Mouse (Mus musculus): ENCODE measurements around the gene Ddx6.
A peak's percentile ranks its signal among the peaks of the same experiment; 100 is the strongest.
"Not testable (repeated sequence)": the region's sequence is repeated elsewhere in the genome, so short reads cannot be mapped to it uniquely, and the experiment has no call there.

Gene Ddx6

DNA sequence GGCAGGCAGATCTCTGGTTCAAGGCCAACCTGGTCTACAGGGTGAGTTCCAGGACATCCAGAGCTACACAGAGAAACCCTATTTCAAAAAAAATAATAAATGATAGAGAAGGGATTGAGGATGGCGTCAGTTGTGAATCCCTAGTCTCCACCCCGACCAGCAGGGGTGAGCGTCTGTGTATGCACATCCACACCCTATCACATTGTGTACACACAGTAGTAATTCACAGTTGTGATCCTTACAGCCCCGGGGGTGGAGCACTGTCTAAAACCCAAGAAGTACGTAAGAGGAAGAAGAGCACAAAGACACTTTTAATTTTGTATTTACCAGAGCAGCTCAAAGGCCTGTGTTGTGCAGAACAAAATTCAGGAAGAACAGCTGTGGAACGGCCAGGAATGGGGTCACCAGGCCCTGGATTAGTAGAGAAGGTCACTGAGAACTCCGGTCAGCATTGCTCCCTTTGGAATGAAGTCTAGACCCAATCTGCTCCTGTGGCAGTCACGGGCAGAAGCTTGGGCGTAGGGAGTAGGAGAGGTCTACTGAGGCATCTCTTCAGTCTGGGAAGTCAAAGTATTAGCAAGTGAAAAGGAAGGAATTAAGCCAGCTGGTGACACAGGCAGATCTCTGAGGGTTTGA lies 9.7 kb upstream of the Ddx6 start:
- DNase-seq, result no peak

DNA sequence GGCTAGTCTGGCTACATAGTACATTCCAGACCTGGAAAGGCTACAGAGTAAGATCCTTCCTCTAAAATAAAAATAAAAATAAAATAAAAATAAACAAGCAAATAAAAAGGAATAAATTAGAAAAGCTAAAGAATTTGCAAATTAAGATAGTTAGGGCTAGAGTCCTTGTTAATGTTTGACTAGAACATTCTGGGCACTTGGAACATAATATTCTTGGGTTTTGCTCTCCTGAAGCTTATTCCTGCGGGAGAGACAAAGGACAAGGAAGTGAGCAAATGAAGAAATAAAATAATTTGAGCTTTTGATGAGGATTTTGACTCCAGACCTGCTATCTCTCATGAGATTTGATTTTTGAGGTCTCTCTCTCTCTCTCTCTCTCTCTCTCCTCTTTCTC lies 9.2 kb upstream of the Ddx6 start:
- DNase-seq, result no peak

DNA sequence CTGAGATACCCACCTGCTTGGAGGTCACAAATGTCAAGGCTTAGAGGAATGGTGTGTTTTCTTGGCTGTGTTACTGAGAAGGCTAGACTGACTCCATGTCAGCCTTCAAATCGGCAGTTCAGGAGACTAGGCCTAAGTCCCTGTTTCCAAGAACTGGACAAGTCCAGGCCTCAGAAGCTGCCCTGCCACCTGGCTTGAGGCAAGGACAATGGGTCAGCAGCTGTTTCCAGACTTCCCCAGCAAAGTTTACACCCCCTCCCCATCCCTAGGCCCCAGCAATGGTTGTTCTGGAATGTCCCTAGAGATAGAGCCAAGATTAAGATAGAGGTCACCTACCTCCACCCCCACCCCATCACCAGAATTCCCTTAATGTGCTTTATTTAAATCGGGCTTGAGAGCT lies 7.0 kb upstream of the Ddx6 start:
- DNase-seq, result no peak

DNA sequence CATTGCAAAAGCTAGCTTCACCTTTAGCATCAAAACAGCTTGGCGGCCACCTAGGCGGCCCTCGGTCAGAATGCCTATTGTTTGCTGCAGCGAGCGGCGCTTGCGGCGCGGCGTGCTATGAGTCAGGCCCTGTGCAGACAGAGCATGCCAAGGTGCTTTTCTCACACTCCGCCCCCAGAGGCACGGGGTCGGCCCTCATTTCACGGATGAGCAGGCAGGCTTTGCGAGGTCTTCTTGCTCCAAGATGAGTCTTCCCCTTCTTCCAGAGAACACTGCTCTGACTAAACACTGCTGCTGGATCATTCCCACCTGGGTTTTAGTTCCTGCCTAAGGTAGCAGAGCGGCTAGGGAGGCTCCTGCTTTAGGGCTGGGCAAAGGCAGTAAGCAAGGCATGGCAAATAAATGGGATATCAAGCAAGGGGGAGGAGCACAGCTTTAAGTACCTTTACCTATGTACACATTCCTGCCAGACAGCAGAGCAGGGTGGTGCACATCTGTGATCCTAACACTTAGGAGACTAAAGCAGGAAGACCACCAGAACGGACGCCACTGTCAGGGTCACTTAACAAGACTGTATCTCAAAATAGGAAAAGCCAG lies 5.7 kb upstream of the Ddx6 start:
- no peak for DNase-seq

DNA sequence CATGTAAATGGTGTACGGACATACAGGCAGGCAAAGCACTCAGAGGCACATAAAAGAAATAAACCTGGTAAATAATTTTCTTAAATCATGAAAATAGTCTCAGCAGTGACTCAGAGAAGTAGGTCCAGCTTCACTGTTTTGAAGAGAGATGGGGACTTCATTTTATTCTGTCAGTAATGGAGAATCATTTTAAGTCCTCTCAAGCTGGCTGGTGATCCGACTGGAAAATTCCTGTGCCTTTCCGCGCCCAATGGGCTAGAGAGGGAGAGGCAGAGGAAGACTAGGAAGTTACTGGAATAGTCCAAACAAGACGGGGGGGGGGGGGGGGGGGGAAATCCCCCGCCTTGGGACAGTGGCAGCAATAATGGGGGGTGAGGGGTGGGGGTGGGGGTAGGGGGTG lies 5.1 kb upstream of the Ddx6 start:
- no peak for DNase-seq

DNA sequence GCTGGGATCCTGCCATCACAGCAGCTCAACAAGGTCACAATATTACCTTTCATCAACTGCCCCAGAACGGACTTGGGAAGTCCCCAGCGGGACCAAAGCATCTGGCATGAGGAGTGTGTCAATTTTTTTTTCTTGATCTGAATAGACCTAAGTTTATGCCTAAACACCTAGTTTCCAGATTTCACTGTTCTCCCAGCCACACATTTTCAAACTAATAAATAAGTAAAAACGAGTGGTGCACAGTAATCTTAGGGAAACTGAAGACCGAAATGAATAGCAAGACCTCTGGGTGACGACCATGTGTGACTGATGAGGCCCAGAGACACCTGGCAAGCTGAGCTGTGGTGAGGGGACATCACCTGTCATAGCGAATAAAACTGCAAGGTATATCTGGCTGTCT lies 3.9 kb upstream of the Ddx6 start:
- DNase-seq, result no peak

DNA sequence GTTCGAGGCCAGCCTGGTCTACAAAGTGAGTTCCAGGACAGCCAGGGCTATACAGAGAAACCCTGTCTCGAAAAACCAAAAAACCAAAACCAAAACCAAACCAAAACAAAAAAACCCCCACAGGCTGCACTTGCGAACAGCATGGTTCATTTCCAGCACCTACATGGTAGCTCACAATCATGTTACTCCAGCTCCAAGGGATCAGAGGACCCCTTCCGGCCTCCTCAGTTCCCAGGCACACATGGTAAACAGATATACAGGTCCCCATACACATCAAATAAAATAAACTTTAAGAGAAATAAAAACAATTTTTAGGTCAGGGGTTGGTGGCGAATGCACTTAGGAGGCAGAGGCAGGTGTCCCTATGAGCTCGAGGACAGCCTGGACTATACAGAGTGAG lies 1.9 kb upstream of the Ddx6 start:
- no peak for DNase-seq

DNA sequence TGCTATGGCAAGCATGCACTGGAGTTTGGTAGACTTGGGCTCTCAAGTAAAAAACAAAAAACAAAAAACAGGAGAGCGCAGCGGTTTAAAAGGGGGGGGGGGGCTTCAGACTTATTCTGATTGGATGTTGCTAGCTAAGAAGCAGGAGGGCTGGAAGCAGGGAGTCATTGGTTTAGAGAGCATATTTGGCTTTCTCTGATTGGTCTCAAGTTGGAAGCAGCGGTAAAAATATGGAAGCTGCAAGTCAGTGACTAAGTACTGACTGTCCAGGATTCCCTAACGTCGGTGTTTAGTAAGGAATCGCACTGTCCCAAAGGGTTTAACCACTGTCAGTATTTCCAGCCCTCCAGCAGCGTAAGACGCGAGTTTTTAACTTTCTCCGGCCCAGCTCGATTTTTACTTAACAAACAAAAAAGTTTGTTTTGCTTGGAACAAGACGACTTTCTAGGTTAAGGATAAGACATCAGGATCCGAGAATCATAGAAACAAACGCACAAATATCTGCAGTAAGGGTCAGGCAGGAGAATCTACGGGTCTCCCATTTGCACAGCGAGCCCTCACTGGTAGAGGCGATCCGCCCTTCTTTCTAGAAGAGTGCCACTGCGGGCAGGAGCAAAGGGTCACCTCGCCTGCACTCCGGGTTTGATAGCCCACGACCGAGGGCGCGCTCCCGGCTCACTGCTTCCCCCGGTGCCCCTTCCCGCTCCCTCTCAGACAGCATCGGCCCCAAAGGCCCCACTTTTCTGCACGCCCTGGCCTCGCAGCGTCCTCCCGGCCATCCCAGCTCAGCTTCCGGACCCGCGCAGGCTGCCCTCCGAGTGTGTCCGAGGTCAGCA lies 1.0 kb upstream of the Ddx6 start:
- peak; percentile 38 to 54 for DNase-seq

DNA sequence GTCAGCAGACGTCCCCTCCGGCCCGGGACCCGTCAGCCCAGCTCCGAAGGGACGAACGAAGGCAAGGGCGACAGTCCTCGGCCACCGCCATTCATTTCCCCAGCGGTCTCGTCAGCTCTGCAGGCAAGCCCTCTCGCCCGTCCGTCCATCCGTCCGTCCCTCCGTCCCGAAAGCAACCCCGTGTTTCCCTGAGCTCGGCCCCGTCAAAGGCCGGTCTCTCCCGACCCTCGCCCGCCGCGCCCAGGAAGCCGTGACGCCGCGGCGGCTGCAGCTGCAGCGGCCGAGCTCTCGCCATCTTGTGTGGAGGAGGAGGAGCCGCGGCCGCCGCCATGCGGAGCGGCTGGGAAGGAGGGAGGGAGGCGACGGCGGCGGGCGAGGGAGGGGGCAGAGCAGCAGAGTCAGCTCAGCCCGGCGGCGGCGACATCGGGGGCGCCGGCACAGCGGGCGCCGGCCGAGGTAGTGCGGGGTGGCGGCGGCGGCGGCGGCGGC lies 358 bp upstream of the Ddx6 start:
- DNase-seq, result peak; percentile 72 to 73

DNA sequence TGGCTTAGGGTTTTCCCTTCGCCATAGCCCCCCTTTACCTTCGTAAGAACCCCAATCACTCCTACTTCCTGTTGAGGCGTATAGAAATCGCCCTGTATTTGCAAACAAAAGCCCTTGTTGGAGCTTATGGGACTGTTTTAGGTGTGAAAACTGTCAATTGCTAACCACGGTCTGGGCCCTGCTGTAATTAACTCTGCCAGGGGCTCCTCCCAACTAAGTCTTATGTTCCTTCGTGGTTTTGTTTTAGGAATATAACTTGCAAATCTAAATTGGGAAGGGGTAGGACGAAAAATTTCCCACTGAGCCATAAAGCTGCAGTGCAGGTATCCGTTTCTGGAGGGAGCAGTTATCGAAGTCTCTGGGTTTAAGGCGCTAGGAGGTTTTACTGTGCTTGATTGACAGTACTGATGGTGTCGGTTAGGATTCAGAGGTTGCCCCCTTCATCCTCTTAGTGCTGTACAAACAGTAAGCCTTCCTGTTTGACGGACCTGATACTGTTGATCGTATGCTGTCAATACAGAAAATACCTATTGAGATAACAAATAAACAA lies 999 bp downstream of the Ddx6 start:
- no peak for DNase-seq

DNA sequence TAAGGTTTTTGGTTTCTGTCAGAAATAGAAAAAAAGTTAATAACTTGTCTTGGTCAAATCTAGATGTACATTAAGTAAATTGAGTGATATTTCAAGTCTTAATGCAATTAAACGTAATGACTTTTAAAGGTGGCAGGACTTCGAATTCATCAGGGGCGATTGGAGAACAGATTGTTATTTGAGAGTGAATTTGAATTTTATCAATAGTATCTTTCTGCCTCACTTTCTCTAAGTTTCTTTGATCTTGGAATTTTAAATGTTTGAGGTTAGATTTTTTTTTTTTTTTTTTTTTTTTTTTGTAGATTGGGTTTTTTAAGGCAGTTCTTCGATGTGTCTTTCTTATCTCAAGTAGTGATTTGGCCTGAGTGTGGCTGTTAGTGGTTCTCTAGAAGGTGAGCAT lies 2.0 kb downstream of the Ddx6 start:
- DNase-seq, result no peak

DNA sequence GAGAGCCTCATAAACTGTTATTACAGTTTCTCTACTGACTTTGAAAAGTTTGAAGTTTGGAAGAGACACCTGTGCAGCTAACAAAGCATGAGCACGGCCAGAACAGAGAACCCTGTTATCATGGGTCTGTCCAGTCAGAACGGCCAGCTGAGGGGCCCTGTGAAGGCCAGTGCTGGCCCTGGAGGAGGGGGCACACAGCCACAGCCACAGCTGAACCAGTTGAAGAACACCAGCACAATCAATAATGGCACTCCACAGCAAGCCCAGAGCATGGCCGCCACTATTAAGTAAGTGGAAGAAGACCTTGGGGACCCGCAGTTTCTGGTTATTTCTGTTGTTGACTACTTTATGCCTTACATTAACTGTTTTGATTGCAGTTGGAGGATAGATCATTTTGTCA lies 2.6 kb downstream of the Ddx6 start:
- no peak for DNase-seq

DNA sequence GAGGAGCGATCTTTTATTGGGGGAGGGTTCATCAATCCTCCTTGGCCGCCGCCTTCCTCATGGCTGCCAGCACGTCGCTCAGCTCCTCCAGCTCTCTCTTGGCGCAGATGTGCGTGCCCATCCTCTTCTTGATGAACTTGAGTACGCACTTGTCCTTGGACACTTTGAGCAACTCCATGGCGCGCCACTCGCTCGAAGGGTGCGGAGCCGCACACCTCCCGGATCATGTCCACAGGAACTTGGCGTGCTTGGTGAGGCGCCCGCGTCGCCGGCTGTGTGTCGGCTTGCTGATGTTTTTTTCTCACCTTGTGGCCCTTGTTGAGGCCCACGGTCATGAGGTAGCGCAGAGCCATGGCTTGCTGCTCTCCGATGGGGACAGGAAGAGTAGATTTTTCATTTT lies 5.7 kb downstream of the Ddx6 start:
- no peak for DNase-seq

DNA sequence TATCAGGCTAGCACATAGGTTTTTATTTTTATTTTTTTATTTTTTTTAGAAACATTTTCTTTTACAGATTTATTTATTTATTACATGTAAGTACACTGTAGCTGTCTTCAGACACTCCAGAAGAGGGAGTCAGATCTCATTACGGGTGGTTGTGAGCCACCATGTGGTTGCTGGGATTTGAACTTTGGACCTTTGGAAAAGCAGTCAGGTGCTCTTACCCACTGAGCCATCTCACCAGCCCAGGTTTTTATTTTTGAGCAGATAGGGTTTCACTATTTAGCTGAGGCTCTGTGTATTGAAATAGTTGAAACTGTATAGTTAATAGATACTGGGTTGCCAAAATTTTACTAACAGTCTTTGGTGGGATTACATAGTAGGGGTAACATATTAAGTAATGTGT lies 8.4 kb downstream of the Ddx6 start:
- not testable (repeated sequence) for DNase-seq

DNA sequence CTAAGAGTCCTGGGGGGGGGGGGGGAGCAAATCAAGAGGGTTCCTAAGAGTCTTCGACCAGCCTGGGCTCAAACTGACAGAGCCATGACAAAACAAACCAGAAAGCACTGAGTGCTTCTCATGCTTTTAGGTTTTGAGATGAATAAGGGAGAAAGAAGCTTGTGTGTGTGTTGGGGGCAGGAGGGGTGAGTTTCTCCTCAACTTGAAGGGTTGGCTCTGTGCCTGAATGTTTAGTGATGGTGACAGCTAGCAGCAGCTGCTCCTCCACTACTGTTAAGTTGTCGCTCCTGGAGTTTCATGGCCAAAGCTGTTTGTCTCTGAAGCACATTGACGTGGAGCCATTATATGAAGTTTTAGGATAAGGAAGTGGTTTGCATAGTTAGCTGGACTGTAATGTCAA lies 16.4 kb downstream of the Ddx6 start:
- DNase-seq, result no peak

DNA sequence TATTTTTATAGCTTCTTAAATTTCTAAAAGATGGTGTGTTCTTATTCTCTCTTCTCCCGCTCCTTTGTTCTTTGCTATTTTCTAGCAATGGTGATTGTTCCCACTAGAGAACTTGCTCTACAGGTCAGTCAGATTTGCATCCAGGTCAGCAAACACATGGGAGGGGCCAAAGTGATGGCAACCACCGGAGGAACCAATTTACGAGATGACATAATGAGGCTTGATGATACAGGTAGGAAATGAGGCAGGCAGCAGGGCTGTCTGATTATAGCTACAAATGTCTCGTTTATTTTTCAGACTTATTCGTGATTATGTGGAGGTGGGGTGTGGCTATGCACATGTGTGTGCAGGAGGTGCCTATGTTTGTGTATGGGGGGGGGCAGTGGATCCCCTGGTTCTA lies 19.7 kb downstream of the Ddx6 start:
- no peak for DNase-seq

DNA sequence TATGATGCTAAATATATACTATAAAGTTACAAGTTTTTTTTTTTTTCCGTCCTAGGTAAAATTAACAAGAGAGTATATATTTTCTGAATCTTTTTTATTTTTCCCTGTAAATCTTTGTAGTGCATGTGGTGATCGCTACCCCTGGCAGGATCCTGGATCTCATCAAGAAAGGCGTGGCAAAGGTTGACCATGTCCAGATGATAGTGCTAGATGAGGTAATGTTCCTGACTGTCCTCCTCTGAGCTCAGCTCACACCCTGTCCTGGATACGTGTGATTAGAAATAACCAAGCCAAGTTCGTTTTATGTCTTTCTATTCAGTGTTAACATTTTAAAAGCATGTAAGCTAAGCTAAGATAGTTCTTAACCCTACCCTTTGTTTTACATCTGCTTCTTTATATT lies 21.6 kb downstream of the Ddx6 start:
- no peak for DNase-seq

DNA sequence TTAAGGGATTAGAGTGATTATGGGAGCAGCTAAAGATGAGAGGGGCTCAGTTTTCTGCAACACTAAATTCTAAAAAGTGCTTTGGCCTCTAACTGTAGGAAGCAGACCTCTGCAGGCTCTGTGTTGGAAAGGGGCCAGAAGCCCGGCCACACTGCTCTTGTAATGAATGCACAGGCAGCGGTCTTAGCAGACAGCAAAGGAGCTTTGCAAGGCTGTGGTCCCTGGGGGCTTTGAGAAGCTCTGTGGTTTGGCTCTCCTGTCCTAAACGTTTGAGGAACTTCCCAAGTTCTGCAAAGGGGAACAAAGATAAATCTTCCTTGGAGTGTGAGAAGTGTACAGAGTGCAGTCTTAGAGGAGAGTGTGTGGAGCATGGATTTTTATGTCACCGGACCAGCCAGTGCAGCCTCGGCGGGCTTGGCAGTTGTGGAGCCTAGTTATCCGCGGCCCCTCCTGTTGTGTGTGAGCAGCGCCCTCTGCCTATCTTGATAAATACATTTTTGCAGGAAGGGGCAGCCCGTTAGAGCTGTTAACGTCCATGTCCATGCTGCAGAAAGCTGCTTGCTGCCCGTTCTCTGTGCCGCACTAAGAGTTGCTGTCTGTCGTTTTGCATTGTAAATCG lies 33.0 kb downstream of the Ddx6 start:
- no peak for DNase-seq

DNA sequence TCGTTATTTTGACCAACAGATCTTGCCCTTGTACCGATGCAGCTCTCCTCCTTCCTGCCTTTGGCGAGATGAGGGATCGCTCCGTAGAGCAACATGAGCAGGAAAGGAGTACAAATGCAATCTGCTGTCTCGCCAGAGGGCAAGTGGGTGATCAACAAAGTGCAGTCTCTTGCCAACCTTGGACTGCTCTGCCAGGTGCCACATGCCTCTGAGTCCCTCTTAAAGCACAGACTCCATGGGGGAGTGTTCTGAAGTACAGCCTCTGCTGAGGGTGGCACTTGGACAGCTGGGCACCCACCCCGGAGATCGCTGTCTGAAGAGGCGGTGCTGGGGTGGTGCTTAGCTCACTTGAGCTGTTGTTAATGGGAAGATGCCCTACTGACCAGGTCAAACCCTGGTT lies 34.0 kb downstream of the Ddx6 start:
- not testable (repeated sequence) for DNase-seq

DNA sequence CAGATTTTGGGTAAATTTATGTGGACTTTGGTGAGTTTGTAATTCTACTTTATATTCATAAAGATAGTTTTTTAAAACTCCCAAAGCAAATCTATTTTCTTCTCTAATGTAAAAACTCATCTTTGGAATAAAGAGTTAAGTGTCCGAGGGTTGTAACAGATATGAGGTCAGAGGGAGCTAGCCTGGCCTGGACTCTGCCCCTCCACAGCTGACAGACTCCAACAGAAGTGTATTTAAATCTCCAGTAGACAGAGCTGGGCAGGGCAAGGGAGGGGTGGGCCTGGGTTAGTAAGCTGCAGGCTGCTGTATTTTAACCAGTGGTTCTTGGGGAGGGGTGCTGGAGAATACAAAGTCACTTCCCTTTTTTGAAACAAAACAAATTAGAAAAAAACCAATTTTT lies 35.3 kb downstream of the Ddx6 start:
- not testable (repeated sequence) for DNase-seq

DNA sequence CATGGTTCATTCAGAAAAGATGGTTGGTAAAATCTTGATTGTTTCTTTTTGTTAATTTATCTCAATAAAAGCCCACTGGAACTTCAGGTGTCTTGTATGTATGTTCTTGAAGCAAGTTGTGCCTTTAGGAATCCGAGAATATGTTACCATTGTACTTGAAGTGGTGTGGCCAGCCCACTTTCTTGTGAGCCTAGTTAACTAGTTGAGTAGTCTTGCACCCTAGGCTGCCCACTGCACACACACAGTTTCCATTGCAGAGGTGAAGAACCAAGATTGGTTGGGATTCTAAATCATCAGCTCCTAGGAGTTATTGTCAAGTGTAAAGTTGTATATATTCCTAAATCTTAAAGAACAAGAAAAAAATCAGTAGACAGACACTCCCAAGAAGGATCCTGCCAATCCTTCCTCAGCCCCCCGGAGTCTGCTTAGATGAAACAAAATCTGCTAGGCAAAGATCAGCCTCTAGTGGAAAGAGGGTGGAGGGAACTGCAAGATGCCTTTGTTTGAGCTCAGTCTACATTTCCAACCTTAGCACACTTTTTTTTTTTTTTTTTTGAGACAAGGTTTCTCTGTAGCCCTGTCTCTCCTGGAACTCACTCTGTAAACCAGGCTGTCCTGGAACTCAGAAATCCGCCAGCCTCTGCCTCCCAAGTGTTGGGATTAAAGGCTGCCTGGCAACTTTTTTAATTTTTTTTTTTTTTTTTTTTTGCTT lies 36.1 kb downstream of the Ddx6 start:
- no peak for DNase-seq

DNA sequence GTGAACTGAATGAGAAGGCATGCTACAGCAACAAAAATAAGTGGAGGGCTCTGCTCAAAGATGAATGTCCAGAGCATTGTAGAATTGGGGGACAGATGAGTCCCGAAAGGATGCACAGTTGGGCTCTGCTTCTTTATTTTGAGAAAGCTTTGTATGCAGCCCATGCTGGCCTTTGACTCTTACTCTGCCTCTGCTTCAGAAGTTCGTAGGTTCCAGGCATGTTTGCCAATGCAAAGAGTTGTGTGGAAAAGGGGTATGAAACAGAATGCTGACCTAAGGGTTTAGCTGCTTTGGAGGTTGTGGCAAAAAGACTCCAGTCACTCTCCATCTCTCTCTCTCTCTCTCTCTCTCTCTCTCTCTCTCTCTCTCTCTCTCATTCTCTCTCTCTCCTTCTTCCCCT lies 36.9 kb downstream of the Ddx6 start:
- DNase-seq, result no peak

DNA sequence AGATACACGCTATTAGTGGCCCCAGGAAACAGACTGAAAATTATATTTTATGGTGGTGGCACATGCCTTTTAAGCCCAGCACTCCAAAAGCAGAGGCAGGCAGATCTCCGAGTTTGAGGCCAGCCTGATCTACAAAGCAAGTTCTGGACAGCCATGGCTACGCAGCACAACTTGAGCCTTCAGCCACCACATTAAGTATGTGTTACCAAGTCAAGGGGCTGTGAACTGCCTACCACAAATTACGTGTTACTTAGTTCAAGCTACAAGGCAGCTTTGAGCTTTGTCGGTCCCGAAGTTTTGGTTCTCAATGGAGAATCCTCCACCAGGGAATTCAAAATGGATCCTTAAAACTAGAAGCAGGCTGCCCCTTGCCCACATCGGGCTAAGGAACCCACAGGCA lies 38.4 kb downstream of the Ddx6 start:
- DNase-seq, result no peak

Data from thymus, adult 18-20 months (tissue).